Mouse (Mus musculus): ENCODE data around the gene Olfr847.

The Olfr847 gene

DNA sequence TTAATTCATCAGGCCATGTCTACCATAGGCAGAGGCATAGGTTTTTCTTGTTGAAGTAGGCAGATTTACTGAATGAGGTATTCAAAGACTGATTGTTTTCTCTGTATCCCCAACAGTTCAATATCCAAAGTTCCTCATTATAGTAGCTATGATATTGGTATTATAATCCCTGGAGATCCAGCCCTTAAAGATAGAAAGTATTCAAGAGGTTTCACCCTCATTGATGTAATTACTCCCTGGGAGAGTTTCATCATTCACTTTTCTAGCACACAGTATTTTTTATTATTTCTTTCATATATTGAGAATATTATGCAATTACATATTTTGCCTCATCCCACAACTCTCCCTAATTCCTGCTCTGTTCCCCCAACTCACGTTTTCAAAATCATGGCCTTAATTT is at the start of gene Olfr847:
Olfr847 (minus strand) TSS at position 101 of the 400 bp plus-strand sequence.
- DNase-seq (ENCODE audit: inconsistent ontology term) = no peak

DNA sequence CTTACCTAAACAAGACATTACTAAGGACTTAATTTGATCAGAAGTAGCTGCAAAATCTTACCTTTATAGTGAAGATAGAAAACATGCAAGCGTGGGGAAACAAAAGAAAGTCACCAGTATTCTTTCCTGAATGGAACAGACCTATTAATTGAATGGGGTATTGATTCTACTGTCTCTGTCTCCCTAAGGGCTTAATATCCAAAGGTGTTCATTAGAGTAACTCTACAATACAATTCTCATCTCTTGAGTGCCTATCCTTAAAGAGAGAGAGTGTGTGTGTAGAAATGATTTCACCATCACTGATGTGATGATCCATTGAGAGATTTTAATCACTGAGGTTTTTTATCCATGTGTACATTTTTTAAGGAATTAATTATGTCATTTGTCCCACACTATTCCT is 14.6 kb downstream of the Olfr847 start, which contains the start of gene Olfr846:
Olfr846 (minus strand) TSS at position 101 of the 400 bp plus-strand sequence.
- DNase-seq (ENCODE audit: inconsistent ontology term) = no peak

DNA sequence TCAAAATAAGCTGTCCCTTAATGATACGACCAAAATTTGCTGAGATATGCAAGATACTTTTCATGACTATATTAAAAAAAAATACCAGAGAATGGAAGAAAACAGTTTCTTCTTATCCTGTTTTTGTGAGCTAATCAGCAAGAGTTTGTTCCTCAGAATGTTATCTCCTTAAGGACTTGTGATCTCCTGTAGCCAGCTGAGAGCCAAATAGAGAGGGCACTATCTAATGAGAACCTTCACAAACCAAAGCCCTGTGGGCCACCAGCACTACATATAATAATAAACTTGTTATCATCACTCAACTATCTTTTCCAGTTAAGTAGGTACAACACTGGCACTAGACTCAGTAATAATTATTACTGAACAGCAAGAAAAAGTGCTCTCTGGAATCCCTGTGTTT is 42.3 kb downstream of the Olfr847 start, which contains the start of gene Olfr845:
Olfr845 (plus strand) TSS at position 301 of the 400 bp plus-strand sequence.
- DNase-seq (ENCODE audit: inconsistent ontology term) = no peak
